15 mouse cellular contexts compared by ENCODE assay signal in the genomic region with DNA sequence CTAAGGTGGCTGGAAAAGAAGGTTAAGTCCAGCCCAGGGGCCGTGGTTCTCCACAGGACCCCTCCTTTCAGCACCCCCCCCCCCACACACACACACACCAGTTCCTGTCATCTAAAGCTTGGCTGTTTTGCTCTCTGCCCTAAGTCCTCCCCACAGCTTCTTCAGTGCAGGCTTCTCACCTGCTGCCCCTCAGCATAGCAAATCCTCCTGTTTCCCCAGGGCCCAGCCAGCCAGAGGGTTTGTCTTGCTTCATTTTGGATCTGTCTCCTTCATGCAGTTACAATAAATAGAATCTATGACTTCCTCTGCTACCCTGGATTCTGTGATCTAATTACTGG.
DNase-seq lines count a peak whose midpoint lies in the region; ATAC-seq lines count a peak whose summit lies in the region.
"Had no signal": no experiment of that assay in that cellular context is flagged by ENCODE, and none has a peak within 500 bp of the region (broad histone marks: within the 10 kb centered on the region; RNA-seq: fewer than 3 reads in every experiment).

No protein-coding gene starts in this region.

- no peak overlapping the region for H3K4me3 ChIP-seq in neural tube, embryonic 13.5 days
- no peak overlapping the region for H3K4me3 ChIP-seq in forebrain, embryonic 16.5 days (replicated peaks; ENCODE audit: low read length)
- no peak overlapping the region for H3K4me3 ChIP-seq in midbrain, embryonic 12.5 days
- H3K4me3 ChIP-seq in neural tube, embryonic 15.5 days (replicated peaks), result no peak overlapping the region
- H3K4me3 ChIP-seq: embryonic facial prominence, embryonic 15.5 days; liver, embryonic 12.5 days; lung, embryonic 15.5 days had no signal

- 19% methylated on average over 1 of the region's 1 CpGs for WGBS in neural tube, embryonic 13.5 days
- 23% methylated on average over 1 of the region's 1 CpGs for WGBS in forebrain, embryonic 16.5 days
- 33% methylated on average over 1 of the region's 1 CpGs for WGBS in midbrain, embryonic 12.5 days
- WGBS in neural tube, embryonic 15.5 days, result 36% methylated on average over 1 of the region's 1 CpGs

- H3K9me3 ChIP-seq in neural tube, embryonic 13.5 days, result no peaks in the 10 kb centered on the region
- H3K9me3 ChIP-seq in forebrain, embryonic 16.5 days (ENCODE audit: control insufficient read depth, low read length), result no peaks in the 10 kb centered on the region
- no peaks in the 10 kb centered on the region for H3K9me3 ChIP-seq in midbrain, embryonic 12.5 days
- H3K9me3 ChIP-seq in neural tube, embryonic 15.5 days (replicated peaks), result no peaks in the 10 kb centered on the region
- H3K9me3 ChIP-seq: embryonic facial prominence, embryonic 15.5 days; liver, embryonic 12.5 days; lung, embryonic 15.5 days had no signal

- H3K27ac ChIP-seq in neural tube, embryonic 13.5 days (replicated peaks), result peak overlapping the region; percentile 38; the same call in 1 of the 2 replicates
- 0 out of 2 replicates have a peak overlapping the region, but pooled peaks have one; percentile 19 for H3K27ac ChIP-seq in forebrain, embryonic 16.5 days (ENCODE audit: low read length)
- peak overlapping the region; percentile 67 for H3K27ac ChIP-seq in midbrain, embryonic 12.5 days (replicated peaks)
- peak overlapping the region; percentile 37; the same call in 1 of the 2 replicates for H3K27ac ChIP-seq in neural tube, embryonic 15.5 days (replicated peaks)
- H3K27ac ChIP-seq: embryonic facial prominence, embryonic 15.5 days; liver, embryonic 12.5 days; lung, embryonic 15.5 days; macrophage had no signal

- DNase-seq in neural tube, embryonic 10.5 days (ENCODE audit: extremely low spot score, low spot score), result no peak
- DNase-seq in thymus, postnatal 4 days, result no peak
- no peak for DNase-seq in heart, adult 18-20 months
- DNase-seq: adrenal gland, postnatal 25 days; gastrocnemius, postnatal 10 days; kidney, adult 9 months had no signal

- peaks cover 22% of the 10 kb centered on the region for H3K4me1 ChIP-seq in neural tube, embryonic 13.5 days (replicated peaks)
- peaks cover 14% of the 10 kb centered on the region for H3K4me1 ChIP-seq in forebrain, embryonic 16.5 days (replicated peaks; ENCODE audit: control insufficient read depth, insufficient read depth, low read length)
- H3K4me1 ChIP-seq in midbrain, embryonic 12.5 days, result peaks cover 19% of the 10 kb centered on the region; the same call in 1 of the 2 replicates
- H3K4me1 ChIP-seq in neural tube, embryonic 15.5 days, result peaks cover 19% of the 10 kb centered on the region
- H3K4me1 ChIP-seq: embryonic facial prominence, embryonic 15.5 days; liver, embryonic 12.5 days; lung, embryonic 15.5 days had no signal

- H3K9ac ChIP-seq in neural tube, embryonic 13.5 days, result no peak overlapping the region
- no peak overlapping the region for H3K9ac ChIP-seq in forebrain, embryonic 16.5 days (replicated peaks; ENCODE audit: low read depth, low read length)
- no peak overlapping the region for H3K9ac ChIP-seq in midbrain, embryonic 12.5 days (replicated peaks)
- H3K9ac ChIP-seq in neural tube, embryonic 15.5 days (replicated peaks), result no peak overlapping the region
- H3K9ac ChIP-seq: embryonic facial prominence, embryonic 15.5 days; liver, embryonic 12.5 days; lung, embryonic 15.5 days had no signal

- H3K27me3 ChIP-seq in neural tube, embryonic 13.5 days, result no peaks in the 10 kb centered on the region
- H3K27me3 ChIP-seq in forebrain, embryonic 16.5 days (replicated peaks; ENCODE audit: control insufficient read depth, insufficient read depth, low read length), result no peaks in the 10 kb centered on the region
- H3K27me3 ChIP-seq in midbrain, embryonic 12.5 days, result no peaks in the 10 kb centered on the region
- H3K27me3 ChIP-seq in neural tube, embryonic 15.5 days (replicated peaks), result no peaks in the 10 kb centered on the region
- H3K27me3 ChIP-seq: embryonic facial prominence, embryonic 15.5 days; liver, embryonic 12.5 days; lung, embryonic 15.5 days had no signal

- H3K36me3 ChIP-seq in neural tube, embryonic 13.5 days, result no peaks in the 10 kb centered on the region
- no peaks in the 10 kb centered on the region for H3K36me3 ChIP-seq in forebrain, embryonic 16.5 days (ENCODE audit: control insufficient read depth, insufficient read depth)
- H3K36me3 ChIP-seq in midbrain, embryonic 12.5 days, result no peaks in the 10 kb centered on the region
- H3K36me3 ChIP-seq in neural tube, embryonic 15.5 days, result no peaks in the 10 kb centered on the region
- H3K36me3 ChIP-seq: embryonic facial prominence, embryonic 15.5 days; liver, embryonic 12.5 days; lung, embryonic 15.5 days had no signal

- no peak overlapping the region for H3K4me2 ChIP-seq in neural tube, embryonic 13.5 days
- H3K4me2 ChIP-seq in forebrain, embryonic 16.5 days (ENCODE audit: low read length), result no peak overlapping the region
- no peak overlapping the region for H3K4me2 ChIP-seq in midbrain, embryonic 12.5 days (replicated peaks)
- H3K4me2 ChIP-seq in neural tube, embryonic 15.5 days, result no peak overlapping the region
- H3K4me2 ChIP-seq: embryonic facial prominence, embryonic 15.5 days; liver, embryonic 12.5 days; lung, embryonic 15.5 days had no signal

- ATAC-seq in neural tube, embryonic 13.5 days (ENCODE audit: low read depth), result no peak
- ATAC-seq in forebrain, embryonic 16.5 days, result peak; percentile 18; the same call in 1 of the 2 replicates
- ATAC-seq in midbrain, embryonic 12.5 days (ENCODE audit: low FRiP score, low read depth), result 0 out of 2 replicates have a peak, but pooled peaks have one; percentile 4
- ATAC-seq in neural tube, embryonic 15.5 days (ENCODE audit: low FRiP score), result 0 out of 2 replicates have a peak, but pooled peaks have one; percentile 43
- no peak for ATAC-seq in frontal cortex, adult (ENCODE audit: low TSS enrichment)
- ATAC-seq: liver, embryonic 12.5 days had no signal

Comparison
In these comparisons a context has a peak if more than half of its experiments do, and no peak if none do; other contexts are left out.
1. ATAC-seq: peak in forebrain, embryonic 16.5 days (single experiment), midbrain, embryonic 12.5 days (single experiment) and neural tube, embryonic 15.5 days (single experiment); none in neural tube, embryonic 13.5 days (single experiment) and frontal cortex, adult (single experiment).
2. Peak in every context shown above with its lines, with median percentiles within 50 percentile points of each other: H3K27ac ChIP-seq.